Mouse (Mus musculus): ENCODE measurements around the gene Cers5. TPM values are rescaled to one million over a fixed set of nuclear protein-coding genes. Genes with fewer than 3 reads are reported as not detected.
"Not testable (repeated sequence)": the region's sequence is repeated elsewhere in the genome, so short reads cannot be mapped to it uniquely, and the experiment has no call there.

The Cers5 gene
- total RNA-seq (2014; fragmentation: Nextera tagmentation) (34.8 and 58.3 TPM in 2 replicates), total RNA-seq (2017) (17.9 and 24.5 TPM in 2 replicates)

- ATAC-seq (replicated peaks; ENCODE audit: poor library complexity, severe bottlenecking), result not testable (repeated sequence)
These were observed at the start of gene Cers5 for GRCm38 (mm10) chr15:99772881-99772924. Cers5 (minus strand) TSS chr15:99772885.

GRCm38 (mm10) chr15:99819621-99820279 lies 47.1 kb upstream of the Cers5 start:
- ATAC-seq (replicated peaks; ENCODE audit: poor library complexity, severe bottlenecking), result peak; percentile 87

- ATAC-seq (replicated peaks; ENCODE audit: poor library complexity, severe bottlenecking), result no peak
These were observed 46.4 kb upstream of the Cers5 start for GRCm38 (mm10) chr15:99819109-99819440.

- ATAC-seq (replicated peaks; ENCODE audit: poor library complexity, severe bottlenecking), result no peak
These were observed 45.8 kb upstream of the Cers5 start for GRCm38 (mm10) chr15:99818321-99819108.

- ATAC-seq (replicated peaks; ENCODE audit: poor library complexity, severe bottlenecking), result no peak
These were observed 44.9 kb upstream of the Cers5 start for GRCm38 (mm10) chr15:99817343-99818235.

GRCm38 (mm10) chr15:99815999-99816398 lies 43.3 kb upstream of the Cers5 start:
- ATAC-seq (replicated peaks; ENCODE audit: poor library complexity, severe bottlenecking), result no peak

DNA sequence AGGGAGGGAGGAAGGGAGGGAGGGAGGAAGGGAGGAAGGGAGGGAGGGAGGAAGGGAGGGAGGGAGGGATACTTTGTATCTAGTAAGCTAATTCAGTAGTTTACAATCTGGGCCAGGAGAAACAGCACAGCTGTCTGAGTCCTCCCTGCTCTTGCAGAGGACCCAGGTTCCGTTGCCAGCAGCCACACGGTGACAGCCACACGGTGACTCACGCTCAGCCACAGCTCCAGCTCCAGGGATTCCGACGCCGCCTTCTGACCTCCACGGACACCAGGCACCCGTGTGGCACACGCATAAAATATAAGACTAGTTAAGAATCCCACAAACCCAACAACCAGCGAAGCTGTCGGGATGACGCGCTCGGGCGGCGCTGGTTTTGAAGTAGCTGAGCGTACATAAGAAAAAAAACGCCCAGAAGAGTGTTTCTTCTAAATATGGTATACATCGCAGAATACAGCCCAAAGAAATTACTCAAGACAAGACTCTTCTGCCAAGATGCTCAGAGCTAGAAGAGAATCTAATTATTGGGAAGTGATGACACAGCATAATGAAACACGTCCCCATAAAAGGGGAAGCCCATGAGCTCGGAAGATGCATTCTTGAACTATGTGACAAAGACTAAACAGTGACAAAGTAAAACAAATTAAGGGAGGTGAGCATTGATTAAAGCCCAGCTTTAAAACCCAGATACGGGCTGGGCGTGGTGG lies 42.0 kb upstream of the Cers5 start:
- peak; percentile 88 for ATAC-seq (replicated peaks; ENCODE audit: poor library complexity, severe bottlenecking)

GRCm38 (mm10) chr15:99813639-99814038 lies 41.0 kb upstream of the Cers5 start:
- no peak for ATAC-seq (replicated peaks; ENCODE audit: poor library complexity, severe bottlenecking)

- ATAC-seq (replicated peaks; ENCODE audit: poor library complexity, severe bottlenecking), result no peak
These were observed 39.4 kb upstream of the Cers5 start for GRCm38 (mm10) chr15:99812097-99812496.

DNA sequence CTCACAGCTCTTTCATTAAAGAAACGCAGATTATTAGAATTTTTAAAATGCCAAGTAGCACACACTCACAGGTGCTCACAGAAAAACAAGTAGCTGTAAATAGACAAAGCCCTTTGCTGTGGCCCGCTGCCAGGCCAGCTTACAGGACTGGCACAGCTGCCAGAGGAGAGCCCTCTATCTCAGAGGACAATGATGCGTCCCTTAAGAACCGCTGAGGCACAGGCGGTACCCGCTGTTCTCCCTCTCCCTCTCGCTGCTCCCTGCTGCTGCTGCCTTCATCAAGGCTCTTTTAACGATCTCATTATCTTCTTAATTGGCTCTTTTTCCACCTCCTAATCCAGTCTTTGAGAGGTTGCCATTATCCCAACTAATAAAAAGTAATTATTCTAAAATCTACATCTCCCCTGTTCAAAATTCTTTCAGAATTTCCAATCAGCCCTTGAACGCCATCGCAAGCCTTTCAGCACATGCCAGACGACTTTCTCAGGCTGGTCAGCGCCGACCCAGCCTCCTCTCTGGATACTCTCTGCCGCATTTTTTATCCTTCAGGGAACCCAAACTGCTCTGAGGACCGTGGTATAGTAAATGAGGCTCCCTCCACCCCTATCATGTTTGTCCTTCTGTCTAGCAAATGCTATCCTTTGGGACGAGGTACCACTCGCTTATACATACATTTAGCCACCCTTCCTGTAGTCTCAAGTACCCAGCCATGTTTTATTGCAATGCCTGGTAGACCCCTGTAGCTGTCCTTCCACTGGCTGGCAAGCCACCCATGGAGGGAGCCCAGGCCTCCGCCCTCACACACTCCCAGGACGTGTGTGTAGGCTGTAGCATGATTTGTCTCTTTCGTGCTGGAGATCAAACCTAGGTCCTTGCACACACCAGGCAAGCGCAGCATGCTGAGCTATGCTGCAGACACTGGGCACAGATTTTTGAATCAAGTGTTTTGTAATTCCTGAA lies 35.4 kb upstream of the Cers5 start:
- ATAC-seq (replicated peaks; ENCODE audit: poor library complexity, severe bottlenecking), result no peak

DNA sequence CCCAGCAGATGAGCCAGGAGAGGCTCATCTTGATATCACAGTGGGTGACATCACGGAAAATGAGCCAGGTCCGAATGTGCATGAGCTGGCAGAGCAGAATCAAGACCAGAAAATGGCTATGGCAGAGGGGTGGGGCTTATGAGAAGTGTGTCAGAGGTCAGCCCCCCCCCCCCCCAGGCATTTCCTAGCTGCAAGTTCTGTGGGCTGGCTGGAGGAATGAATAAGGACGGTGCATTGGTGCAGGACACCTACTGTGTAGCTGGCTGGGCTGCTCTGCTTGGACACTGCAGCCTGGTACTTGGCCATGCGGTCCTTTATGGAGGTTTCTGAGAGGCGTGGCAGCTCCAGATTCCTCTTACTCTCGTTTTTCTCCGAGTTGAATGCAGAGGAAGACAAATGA lies 33.5 kb upstream of the Cers5 start:
- no peak for ATAC-seq (replicated peaks; ENCODE audit: poor library complexity, severe bottlenecking)

GRCm38 (mm10) chr15:99805673-99806072 lies 33.0 kb upstream of the Cers5 start:
- no peak for ATAC-seq (replicated peaks; ENCODE audit: poor library complexity, severe bottlenecking)

- ATAC-seq (replicated peaks; ENCODE audit: poor library complexity, severe bottlenecking), result peak; percentile 97
These were observed 30.5 kb upstream of the Cers5 start for GRCm38 (mm10) chr15:99803186-99803644.

GRCm38 (mm10) chr15:99801885-99802572 lies 29.3 kb upstream of the Cers5 start:
- no peak for ATAC-seq (replicated peaks; ENCODE audit: poor library complexity, severe bottlenecking)

GRCm38 (mm10) chr15:99799706-99800105 lies 27.0 kb upstream of the Cers5 start:
- ATAC-seq (replicated peaks; ENCODE audit: poor library complexity, severe bottlenecking), result no peak

DNA sequence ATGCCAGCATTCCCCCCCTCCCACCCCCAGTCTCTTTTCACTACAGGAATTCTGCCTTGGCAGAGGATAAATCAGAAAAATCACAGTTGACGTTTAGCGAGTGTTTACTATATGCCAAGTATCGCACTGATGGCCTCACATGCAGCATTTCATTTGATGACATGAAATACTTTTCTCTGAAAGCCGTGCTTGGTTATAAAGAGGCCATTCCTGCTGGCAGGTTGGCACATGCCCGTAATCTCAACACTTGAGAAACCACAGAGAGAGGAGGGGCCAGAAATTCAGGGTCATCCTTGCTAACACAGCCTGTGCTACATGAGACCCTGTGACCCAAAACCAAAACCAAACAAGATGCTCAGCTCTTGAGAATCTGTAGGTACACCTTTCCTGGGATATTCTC lies 25.2 kb upstream of the Cers5 start:
- no peak for ATAC-seq (replicated peaks; ENCODE audit: poor library complexity, severe bottlenecking)

DNA sequence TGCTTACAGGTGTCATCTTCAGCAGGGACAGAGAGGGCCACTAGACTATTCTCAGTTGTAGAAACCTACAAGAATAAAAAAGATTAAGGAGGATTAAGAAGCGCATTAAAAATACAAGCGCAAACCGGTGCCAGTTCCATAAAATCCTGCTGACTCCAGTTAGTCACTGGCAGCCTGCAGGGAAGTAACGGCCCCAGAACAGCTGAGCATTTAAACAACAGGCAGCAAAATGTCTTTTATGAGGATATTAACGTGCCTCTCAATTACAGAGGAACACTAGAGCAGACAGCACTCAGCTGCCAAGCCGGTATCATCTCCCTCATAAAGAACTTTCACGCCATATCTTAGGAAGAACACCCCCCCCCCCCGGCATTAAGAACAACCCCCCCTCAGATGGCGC lies 24.1 kb upstream of the Cers5 start:
- ATAC-seq (replicated peaks; ENCODE audit: poor library complexity, severe bottlenecking), result no peak

- ATAC-seq (replicated peaks; ENCODE audit: poor library complexity, severe bottlenecking), result peak; percentile 40; the same call in 1 of the 2 replicates
These were observed 23.4 kb upstream of the Cers5 start for GRCm38 (mm10) chr15:99796066-99796465.

DNA sequence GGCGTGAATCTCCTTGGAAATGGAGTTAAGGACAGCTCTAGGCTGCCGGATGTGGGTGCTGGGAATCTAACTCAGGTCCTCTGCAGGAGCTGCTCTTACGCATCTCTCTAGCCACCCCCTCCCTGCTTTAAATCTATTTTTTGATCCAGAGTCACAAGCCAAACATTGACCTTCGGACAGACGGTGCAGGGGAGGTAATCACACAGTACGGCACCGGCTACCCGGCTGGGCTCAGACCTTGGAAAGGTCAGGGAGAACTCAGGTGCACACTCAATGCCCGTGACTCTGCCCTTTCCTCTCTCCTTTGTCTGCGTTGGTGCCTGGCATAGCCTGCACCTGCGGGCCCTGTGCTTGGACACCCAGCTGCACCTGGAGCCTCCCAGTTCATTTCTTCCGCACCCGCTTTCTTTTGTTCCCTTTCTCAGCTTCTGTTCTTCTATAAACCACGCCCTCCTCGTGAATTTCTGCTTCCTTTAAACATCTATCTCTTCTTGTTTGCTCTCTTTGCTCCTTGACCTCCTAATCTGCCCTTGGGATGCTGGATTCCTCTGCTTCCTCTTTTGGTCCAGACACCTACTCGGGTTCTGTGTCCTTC lies 19.6 kb upstream of the Cers5 start:
- no peak for ATAC-seq (replicated peaks; ENCODE audit: poor library complexity, severe bottlenecking)

All from granulocyte monocyte progenitor cell, adult 5-6 weeks (primary cell).